Mouse (Mus musculus): Measurements from ENCODE around the gene Vps8. TPM values are rescaled to one million over a fixed set of nuclear protein-coding genes. Genes with fewer than 3 reads are reported as not detected.
A peak's percentile ranks its signal among the peaks of the same experiment; 100 is the strongest.

Gene Vps8
- polyA plus RNA-seq, 1 experiment from 2014 or later: 25.6 TPM

DNA sequence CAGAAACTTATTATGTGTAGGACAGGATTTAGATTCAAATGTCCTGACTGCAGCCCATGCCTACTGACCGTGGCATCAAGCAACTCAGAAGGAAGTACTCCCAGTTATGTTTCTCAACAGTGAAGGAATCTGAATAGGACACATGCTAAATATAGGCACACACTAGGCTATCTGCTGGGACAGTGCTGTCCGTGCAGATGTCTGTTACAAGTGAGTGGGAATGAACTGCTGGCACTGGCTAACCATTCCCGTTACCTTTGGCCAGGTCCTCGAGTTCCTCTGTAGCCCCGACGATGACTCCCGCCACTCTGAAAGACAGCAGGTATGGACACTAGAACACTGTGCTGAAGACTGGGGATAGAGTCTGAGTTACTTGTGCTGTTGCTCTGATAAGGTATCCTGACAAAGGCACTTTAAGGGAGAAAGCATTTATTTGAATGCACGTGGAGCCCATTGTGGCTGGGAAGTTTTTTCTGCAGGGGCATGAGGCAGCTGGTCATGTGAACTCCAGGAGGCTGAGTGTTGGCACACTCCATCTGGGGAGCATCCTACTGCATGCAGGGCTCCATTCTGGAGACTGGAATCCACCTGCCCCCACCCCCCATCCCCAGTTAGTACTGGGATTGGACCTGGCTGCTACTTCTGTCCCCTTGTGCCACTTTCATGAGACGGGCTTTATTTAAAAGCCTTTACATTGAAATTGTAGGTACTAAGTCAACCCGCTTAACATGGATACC lies 104.5 kb downstream of the Vps8 start:
- Histone ChIP-seq H3K27me3 (ENCODE audit: insufficient read depth, low read length) (no peaks in the 10 kb centered on the region), H3K4me3 (ENCODE audit: low read length) (no peak overlapping the region), H3K27ac (ENCODE audit: low read length) (no peak overlapping the region), H3K36me3 (ENCODE audit: insufficient read depth, low read length) (no peaks in the 10 kb centered on the region), H3K9me3 (ENCODE audit: low read length) (no peaks in the 10 kb centered on the region), H3K9ac (replicated peaks; ENCODE audit: low read length) (no peak overlapping the region), H3K4me2 (replicated peaks; ENCODE audit: low read depth, low read length) (no peak overlapping the region), H3K4me1 (ENCODE audit: insufficient read depth, low read length) (no peaks in the 10 kb centered on the region)
- WGBS: 91% methylated on average over 10 of the region's 10 CpGs
- no peak for ATAC-seq (ENCODE audit: low FRiP score, low TSS enrichment)

DNA sequence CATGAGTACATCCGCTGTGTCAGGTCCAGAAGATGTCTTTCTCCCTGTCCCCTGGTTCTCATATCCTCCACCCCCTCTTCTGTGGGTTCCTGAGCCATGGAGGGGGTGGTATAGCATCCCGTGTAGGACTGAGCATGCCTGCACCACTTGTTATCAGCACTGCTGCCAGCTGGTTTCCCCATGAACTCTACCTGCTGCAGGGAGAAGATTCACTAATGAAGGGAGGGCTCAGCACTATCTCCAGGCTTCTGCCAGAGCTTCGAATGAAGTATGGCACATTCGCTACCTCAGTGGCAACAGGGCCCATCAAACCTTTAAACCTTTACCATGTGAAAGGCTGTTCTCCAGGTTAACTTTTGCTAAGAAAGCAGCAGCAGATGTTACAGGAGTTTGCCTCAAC lies 110.6 kb downstream of the Vps8 start:
- H3K27ac ChIP-seq (ENCODE audit: low read length): no peak overlapping the region
- H3K4me2 ChIP-seq (replicated peaks; ENCODE audit: low read depth, low read length): no peak overlapping the region
- H3K4me3 ChIP-seq (ENCODE audit: low read length): no peak overlapping the region
- H3K9ac ChIP-seq (replicated peaks; ENCODE audit: low read length): no peak overlapping the region
- ATAC-seq (ENCODE audit: low FRiP score, low TSS enrichment): no peak
- H3K27me3 ChIP-seq (ENCODE audit: insufficient read depth, low read length): no peaks in the 10 kb centered on the region
- 85% methylated on average over 4 of the region's 4 CpGs for WGBS
- H3K4me1 ChIP-seq (ENCODE audit: insufficient read depth, low read length): no peaks in the 10 kb centered on the region
- H3K9me3 ChIP-seq (ENCODE audit: low read length): no peaks in the 10 kb centered on the region
- no peaks in the 10 kb centered on the region for H3K36me3 ChIP-seq (ENCODE audit: insufficient read depth, low read length)

DNA sequence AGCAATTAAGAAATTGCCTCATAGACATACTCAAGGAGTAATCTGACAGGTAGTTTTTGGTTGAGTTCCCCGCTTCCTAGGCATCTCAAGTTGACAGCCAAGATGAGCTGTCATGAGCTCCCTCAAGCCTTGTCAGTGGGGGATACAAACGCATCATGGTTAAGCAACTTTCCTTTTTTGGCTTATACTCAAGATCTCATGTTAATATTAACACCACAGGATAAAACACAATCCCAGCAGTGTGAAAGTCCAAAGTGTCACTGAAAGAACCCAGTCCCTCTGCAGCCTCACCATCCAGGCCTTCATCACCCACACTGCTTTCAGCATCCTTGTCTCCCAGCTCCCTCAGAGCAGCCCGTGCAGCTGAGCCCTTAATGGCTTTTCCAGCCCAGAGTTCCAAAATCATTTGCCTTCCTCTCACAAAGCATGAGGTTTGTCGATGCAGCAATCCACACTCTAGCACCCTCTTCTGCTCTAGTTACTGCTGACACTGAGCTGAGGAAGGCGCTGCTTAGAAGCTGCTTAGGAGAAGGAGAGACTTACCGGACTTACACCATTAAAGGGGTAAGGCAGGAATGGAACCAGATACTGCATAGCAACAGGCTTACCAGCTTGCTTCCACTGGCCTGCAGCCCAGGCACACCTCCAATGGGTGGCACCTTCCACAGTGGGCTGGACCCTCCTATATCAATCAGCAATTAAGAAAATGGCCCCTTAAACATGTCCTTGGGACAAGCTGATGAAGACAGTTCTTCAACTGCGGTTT lies 113.5 kb downstream of the Vps8 start:
- Histone ChIP-seq H3K4me2 (replicated peaks; ENCODE audit: low read depth, low read length) (no peak overlapping the region), H3K9ac (replicated peaks; ENCODE audit: low read length) (no peak overlapping the region), H3K4me3 (ENCODE audit: low read length) (no peak overlapping the region), H3K4me1 (ENCODE audit: insufficient read depth, low read length) (no peaks in the 10 kb centered on the region), H3K9me3 (ENCODE audit: low read length) (no peaks in the 10 kb centered on the region), H3K27me3 (ENCODE audit: insufficient read depth, low read length) (no peaks in the 10 kb centered on the region), H3K36me3 (ENCODE audit: insufficient read depth, low read length) (no peaks in the 10 kb centered on the region), H3K27ac (ENCODE audit: low read length) (no peak overlapping the region)
- 69% methylated on average over 7 of the region's 7 CpGs for WGBS
- 0 out of 2 replicates have a peak, but pooled peaks have one; percentile 23 for ATAC-seq (ENCODE audit: low FRiP score, low TSS enrichment)

DNA sequence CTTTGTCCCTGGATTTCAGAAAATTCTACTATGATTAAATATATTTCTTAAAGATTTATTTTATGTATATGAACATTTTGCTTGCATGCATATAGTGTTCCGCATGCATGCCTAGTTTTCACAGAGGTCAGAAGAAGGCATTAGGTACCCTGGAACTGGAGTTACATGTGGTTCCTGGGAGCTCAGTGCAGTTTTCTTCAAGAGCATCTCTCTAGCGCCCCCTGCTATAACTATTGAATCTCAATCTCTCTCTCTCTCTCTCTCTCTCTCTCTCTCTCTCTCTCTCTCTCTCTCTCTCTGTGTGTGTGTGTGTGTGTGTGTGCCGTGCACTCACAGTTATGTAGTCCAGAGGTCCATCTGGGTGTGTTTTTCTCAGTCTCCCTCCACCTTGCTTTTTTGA lies 114.4 kb downstream of the Vps8 start:
- Histone ChIP-seq H3K27me3 (ENCODE audit: insufficient read depth, low read length) (no peaks in the 10 kb centered on the region), H3K4me1 (ENCODE audit: insufficient read depth, low read length) (no peaks in the 10 kb centered on the region), H3K4me2 (replicated peaks; ENCODE audit: low read depth, low read length) (no peak overlapping the region), H3K9me3 (ENCODE audit: low read length) (no peaks in the 10 kb centered on the region), H3K36me3 (ENCODE audit: insufficient read depth, low read length) (no peaks in the 10 kb centered on the region), H3K27ac (ENCODE audit: low read length) (no peak overlapping the region), H3K9ac (replicated peaks; ENCODE audit: low read length) (no peak overlapping the region), H3K4me3 (ENCODE audit: low read length) (no peak overlapping the region)
- 69% methylated on average over 3 of the region's 3 CpGs for WGBS
- ATAC-seq (ENCODE audit: low FRiP score, low TSS enrichment): no peak

DNA sequence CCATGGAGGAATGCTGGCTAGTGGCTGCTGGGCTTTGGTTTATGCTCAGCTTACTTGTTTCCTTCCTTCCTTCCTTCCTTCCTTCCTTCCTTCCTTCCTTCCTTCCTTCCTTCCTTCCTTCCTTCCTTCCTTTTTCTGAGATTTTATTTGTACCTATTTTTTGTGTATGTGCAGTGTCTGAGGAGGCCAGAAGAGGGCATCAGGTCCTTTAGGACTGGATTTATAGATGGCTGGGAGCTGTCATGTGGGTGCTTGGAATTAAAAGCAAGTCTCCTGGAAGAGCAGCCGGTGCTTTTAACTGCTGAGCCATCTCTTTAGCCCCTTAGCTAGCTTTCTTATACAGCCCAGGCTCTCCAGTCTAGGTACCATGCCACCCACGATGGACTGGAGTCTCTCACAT lies 116.0 kb downstream of the Vps8 start:
- no peak for ATAC-seq (ENCODE audit: low FRiP score, low TSS enrichment)
- Histone ChIP-seq H3K4me1 (ENCODE audit: insufficient read depth, low read length) (no peaks in the 10 kb centered on the region), H3K4me2 (replicated peaks; ENCODE audit: low read depth, low read length) (no peak overlapping the region), H3K9ac (replicated peaks; ENCODE audit: low read length) (no peak overlapping the region), H3K27ac (ENCODE audit: low read length) (no peak overlapping the region), H3K27me3 (ENCODE audit: insufficient read depth, low read length) (no peaks in the 10 kb centered on the region), H3K36me3 (ENCODE audit: insufficient read depth, low read length) (no peaks in the 10 kb centered on the region), H3K9me3 (ENCODE audit: low read length) (no peaks in the 10 kb centered on the region), H3K4me3 (ENCODE audit: low read length) (no peak overlapping the region)
- whole genome bisulfite sequencing: 47% methylated on average over 2 of the region's 2 CpGs

DNA sequence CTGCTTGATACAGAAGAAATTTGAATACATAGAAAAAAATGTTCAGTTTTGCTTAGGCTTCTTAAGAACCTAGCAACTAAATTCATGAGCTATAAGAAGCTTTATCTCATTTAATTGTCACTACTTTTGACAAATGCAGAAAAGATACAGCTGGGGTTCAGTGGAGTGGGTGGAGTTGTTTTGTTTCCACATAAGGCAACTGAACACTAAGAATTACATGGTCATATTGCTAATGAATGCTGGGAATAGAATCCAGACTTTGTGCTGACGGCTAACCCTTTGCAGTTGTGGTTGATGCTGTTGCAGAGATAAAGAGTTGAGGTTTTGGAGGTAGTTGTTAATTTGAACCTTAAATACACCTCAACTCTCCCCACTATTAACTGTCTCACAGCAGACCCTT lies 119.6 kb downstream of the Vps8 start:
- no peaks in the 10 kb centered on the region for H3K4me1 ChIP-seq (ENCODE audit: insufficient read depth, low read length)
- H3K27ac ChIP-seq (ENCODE audit: low read length): no peak overlapping the region
- H3K4me2 ChIP-seq (replicated peaks; ENCODE audit: low read depth, low read length): no peak overlapping the region
- no peaks in the 10 kb centered on the region for H3K27me3 ChIP-seq (ENCODE audit: insufficient read depth, low read length)
- no peak for ATAC-seq (ENCODE audit: low FRiP score, low TSS enrichment)
- no peaks in the 10 kb centered on the region for H3K36me3 ChIP-seq (ENCODE audit: insufficient read depth, low read length)
- WGBS: 88% methylated on average over 1 of the region's 1 CpGs
- no peak overlapping the region for H3K9ac ChIP-seq (replicated peaks; ENCODE audit: low read length)
- no peak overlapping the region for H3K4me3 ChIP-seq (ENCODE audit: low read length)
- no peaks in the 10 kb centered on the region for H3K9me3 ChIP-seq (ENCODE audit: low read length)

DNA sequence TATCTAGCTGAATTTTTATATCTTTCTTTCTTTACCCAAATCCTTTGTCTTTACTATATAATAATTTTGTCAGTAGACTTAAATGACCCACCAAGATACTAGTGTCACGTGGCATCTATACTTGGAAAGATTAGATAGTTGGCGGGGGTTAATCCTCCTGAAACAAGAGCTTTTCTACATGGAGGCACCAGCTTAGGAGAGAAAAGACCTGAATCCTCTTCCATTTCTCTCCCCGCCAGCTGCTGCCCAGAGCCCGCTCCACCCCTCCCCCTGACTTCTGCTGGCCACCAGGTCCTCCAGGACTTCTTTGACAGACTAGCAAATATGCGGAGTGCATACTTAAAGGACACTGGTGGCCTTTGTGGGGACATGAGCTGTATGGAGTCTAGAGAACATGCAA lies 124.5 kb downstream of the Vps8 start:
- Histone ChIP-seq H3K4me3 (ENCODE audit: low read length) (no peak overlapping the region), H3K9me3 (ENCODE audit: low read length) (no peaks in the 10 kb centered on the region), H3K27ac (ENCODE audit: low read length) (no peak overlapping the region), H3K27me3 (ENCODE audit: insufficient read depth, low read length) (no peaks in the 10 kb centered on the region), H3K9ac (replicated peaks; ENCODE audit: low read length) (no peak overlapping the region), H3K4me2 (replicated peaks; ENCODE audit: low read depth, low read length) (no peak overlapping the region), H3K4me1 (ENCODE audit: insufficient read depth, low read length) (no peaks in the 10 kb centered on the region), H3K36me3 (ENCODE audit: insufficient read depth, low read length) (no peaks in the 10 kb centered on the region)
- WGBS: 88% methylated on average over 5 of the region's 5 CpGs
- no peak for ATAC-seq (ENCODE audit: low FRiP score, low TSS enrichment)

DNA sequence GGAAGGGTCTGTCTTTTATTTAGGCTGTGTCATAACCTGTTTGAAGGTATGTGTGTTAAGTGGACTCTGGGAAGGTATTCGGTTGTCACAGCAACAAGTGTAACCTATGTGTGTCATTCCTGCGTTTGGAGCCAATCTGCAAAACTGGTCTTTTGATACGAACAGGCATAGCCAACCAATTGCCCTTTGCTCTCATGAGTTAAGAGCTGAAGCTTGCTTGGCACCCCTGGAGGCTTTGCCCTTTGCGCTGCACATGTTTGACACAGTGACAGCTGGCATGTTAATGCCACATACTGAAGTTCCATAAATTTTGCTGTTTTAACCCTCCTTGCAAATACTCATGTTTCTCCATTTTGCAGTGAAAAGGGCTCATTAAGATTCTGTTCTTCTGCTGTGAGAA lies 126.8 kb downstream of the Vps8 start:
- Histone ChIP-seq H3K9ac (replicated peaks; ENCODE audit: low read length) (no peak overlapping the region), H3K4me1 (ENCODE audit: insufficient read depth, low read length) (no peaks in the 10 kb centered on the region), H3K36me3 (ENCODE audit: insufficient read depth, low read length) (no peaks in the 10 kb centered on the region), H3K27ac (ENCODE audit: low read length) (no peak overlapping the region), H3K4me2 (replicated peaks; ENCODE audit: low read depth, low read length) (no peak overlapping the region), H3K9me3 (ENCODE audit: low read length) (no peaks in the 10 kb centered on the region), H3K4me3 (ENCODE audit: low read length) (no peak overlapping the region), H3K27me3 (ENCODE audit: insufficient read depth, low read length) (no peaks in the 10 kb centered on the region)
- ATAC-seq (ENCODE audit: low FRiP score, low TSS enrichment): no peak
- WGBS: 86% methylated on average over 4 of the region's 4 CpGs

DNA sequence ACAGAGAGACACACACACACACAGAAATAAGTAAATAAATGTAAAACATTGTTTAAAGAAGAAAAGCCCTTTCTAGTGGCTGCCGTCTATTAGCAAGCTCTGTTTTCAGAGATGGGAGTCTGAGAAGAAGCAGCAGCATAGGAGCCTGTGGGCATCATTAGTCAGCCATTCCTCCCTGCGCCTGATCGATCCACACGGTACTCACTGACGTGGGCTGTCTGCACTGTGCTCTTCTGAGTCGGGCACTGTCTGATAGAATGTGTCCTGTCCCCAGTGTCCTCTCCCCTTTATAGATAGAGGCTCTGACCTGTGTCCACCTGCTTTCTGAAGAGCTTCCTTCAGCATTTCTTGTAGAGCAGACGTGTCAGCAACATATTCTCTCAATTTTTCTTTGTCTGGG lies 127.5 kb downstream of the Vps8 start:
- Histone ChIP-seq H3K4me1 (ENCODE audit: insufficient read depth, low read length) (no peaks in the 10 kb centered on the region), H3K27ac (ENCODE audit: low read length) (no peak overlapping the region), H3K9me3 (ENCODE audit: low read length) (no peaks in the 10 kb centered on the region), H3K36me3 (ENCODE audit: insufficient read depth, low read length) (no peaks in the 10 kb centered on the region), H3K4me2 (replicated peaks; ENCODE audit: low read depth, low read length) (no peak overlapping the region), H3K4me3 (ENCODE audit: low read length) (no peak overlapping the region), H3K9ac (replicated peaks; ENCODE audit: low read length) (no peak overlapping the region), H3K27me3 (ENCODE audit: insufficient read depth, low read length) (no peaks in the 10 kb centered on the region)
- no peak for ATAC-seq (ENCODE audit: low FRiP score, low TSS enrichment)
- WGBS: 75% methylated on average over 7 of the region's 7 CpGs

DNA sequence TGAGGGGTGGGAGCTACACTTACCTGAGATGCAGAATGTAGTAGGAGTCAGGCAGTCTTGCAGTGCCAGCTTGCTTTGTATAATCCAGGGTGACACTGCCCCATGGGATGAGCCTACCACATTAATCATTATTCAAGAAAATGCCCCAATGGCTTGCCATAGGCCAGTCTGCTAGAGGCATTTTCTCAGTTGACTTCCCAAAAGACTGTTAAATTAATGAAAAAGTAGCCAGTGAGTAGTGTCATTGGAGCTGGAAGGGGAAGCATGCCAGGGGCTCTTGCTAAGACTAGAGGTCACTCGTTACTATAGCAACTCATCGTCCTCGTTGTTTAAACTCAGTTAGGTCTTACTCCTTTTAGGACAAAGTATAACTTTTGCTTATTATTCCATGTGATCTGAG lies 130.6 kb downstream of the Vps8 start:
- H3K4me3 ChIP-seq (ENCODE audit: low read length): no peak overlapping the region
- H3K4me2 ChIP-seq (replicated peaks; ENCODE audit: low read depth, low read length): no peak overlapping the region
- no peaks in the 10 kb centered on the region for H3K36me3 ChIP-seq (ENCODE audit: insufficient read depth, low read length)
- H3K9me3 ChIP-seq (ENCODE audit: low read length): no peaks in the 10 kb centered on the region
- H3K4me1 ChIP-seq (ENCODE audit: insufficient read depth, low read length): no peaks in the 10 kb centered on the region
- ATAC-seq (ENCODE audit: low FRiP score, low TSS enrichment): peak; percentile 42; the same call in 1 of the 2 replicates
- H3K9ac ChIP-seq (replicated peaks; ENCODE audit: low read length): no peak overlapping the region
- H3K27me3 ChIP-seq (ENCODE audit: insufficient read depth, low read length): no peaks in the 10 kb centered on the region
- no peak overlapping the region for H3K27ac ChIP-seq (ENCODE audit: low read length)
- 71% methylated on average over 3 of the region's 3 CpGs for WGBS

All from kidney, embryonic 16.5 days (tissue).